Mouse (Mus musculus): ENCODE data around the gene Spa17. TPM values are rescaled to one million over a fixed set of nuclear protein-coding genes. Genes with fewer than 3 reads are reported as not detected.

Spa17 gene
- total and polyA plus RNA-seq, 2 experiments from 2014 or later: 13.8 to 14.0 TPM

DNA sequence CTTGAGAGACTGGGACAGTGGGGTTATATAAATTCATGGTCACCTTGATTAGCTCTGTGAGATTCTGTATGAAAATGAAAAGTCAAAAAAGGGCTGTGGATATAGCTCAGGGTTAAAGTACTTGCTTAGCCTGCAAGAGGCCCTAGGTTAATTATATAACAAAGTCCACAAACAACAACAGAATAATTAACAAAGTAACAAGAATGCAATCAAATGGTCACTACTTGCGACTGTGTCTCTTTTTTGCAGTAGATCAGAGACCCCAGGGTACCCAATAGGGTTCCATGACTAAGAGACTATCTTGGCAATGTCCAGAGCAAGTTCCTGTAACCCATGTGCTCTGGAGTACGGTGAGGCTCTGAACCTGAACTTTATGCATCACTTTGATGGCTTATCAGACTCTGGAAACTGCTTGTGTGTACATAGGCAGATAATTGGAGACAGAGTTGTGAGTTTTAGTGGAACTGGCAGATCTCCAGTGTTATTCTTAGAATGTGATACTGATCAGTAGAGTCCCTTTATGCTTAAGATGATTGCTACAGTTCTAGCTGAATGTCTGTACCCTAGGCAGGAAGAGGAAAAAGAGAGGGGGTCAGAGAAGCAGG lies 44.2 kb downstream of the Spa17 start:
- Histone ChIP-seq H3K9me3 (replicated peaks; ENCODE audit: control insufficient read depth, low read length) (no peaks in the 10 kb centered on the region), H3K36me3 (replicated peaks; ENCODE audit: control insufficient read depth, insufficient read depth, low read length) (no peaks in the 10 kb centered on the region), H3K4me3 (ENCODE audit: low read depth, low read length) (no peak overlapping the region), H3K27me3 (ENCODE audit: control insufficient read depth, insufficient read depth, low read length) (no peaks in the 10 kb centered on the region), H3K4me2 (ENCODE audit: low read depth, low read length) (no peak overlapping the region), H3K9ac (replicated peaks; ENCODE audit: low read depth, low read length) (no peak overlapping the region), H3K4me1 (ENCODE audit: control insufficient read depth, insufficient read depth) (peaks cover 28% of the 10 kb centered on the region), H3K27ac (ENCODE audit: low read depth) (no peak overlapping the region)
- DNase-seq (ENCODE audit: low spot score) (no peak), ATAC-seq (ENCODE audit: insufficient read depth, low read depth) (no peak)
- 63% methylated on average over 2 of the region's 2 CpGs for WGBS
- TF ChIP-seq EP300 (IDR thresholded peaks at IDR 0.05; ENCODE audit: low read depth) (no peak), CTCF (IDR thresholded peaks at IDR 0.05; ENCODE audit: low read depth) (no peak)

- Histone ChIP-seq H3K9ac (replicated peaks; ENCODE audit: low read depth, low read length) (no peak overlapping the region), H3K9me3 (replicated peaks; ENCODE audit: control insufficient read depth, low read length) (no peaks in the 10 kb centered on the region), H3K4me2 (ENCODE audit: low read depth, low read length) (peak overlapping the region; percentile 42), H3K27me3 (ENCODE audit: control insufficient read depth, insufficient read depth, low read length) (no peaks in the 10 kb centered on the region), H3K4me3 (ENCODE audit: low read depth, low read length) (no peak overlapping the region), H3K4me1 (ENCODE audit: control insufficient read depth, insufficient read depth) (peaks cover 28% of the 10 kb centered on the region), H3K36me3 (replicated peaks; ENCODE audit: control insufficient read depth, insufficient read depth, low read length) (no peaks in the 10 kb centered on the region), H3K27ac (ENCODE audit: low read depth) (peak overlapping the region; percentile 30; the same call in 1 of the 2 replicates)
- ATAC-seq (ENCODE audit: insufficient read depth, low read depth): no peak; the same call in 1 of the 2 replicates
- WGBS: 34% methylated on average over 4 of the region's 4 CpGs
- TF ChIP-seq CTCF (IDR thresholded peaks at IDR 0.05; ENCODE audit: low read depth) (no peak), EP300 (IDR thresholded peaks at IDR 0.05; ENCODE audit: low read depth) (no peak)
- DNase-seq (ENCODE audit: low spot score): no peak
Measured at GRCm38 (mm10) chr9:37568605-37569214, 44.8 kb downstream of the Spa17 start.

DNA sequence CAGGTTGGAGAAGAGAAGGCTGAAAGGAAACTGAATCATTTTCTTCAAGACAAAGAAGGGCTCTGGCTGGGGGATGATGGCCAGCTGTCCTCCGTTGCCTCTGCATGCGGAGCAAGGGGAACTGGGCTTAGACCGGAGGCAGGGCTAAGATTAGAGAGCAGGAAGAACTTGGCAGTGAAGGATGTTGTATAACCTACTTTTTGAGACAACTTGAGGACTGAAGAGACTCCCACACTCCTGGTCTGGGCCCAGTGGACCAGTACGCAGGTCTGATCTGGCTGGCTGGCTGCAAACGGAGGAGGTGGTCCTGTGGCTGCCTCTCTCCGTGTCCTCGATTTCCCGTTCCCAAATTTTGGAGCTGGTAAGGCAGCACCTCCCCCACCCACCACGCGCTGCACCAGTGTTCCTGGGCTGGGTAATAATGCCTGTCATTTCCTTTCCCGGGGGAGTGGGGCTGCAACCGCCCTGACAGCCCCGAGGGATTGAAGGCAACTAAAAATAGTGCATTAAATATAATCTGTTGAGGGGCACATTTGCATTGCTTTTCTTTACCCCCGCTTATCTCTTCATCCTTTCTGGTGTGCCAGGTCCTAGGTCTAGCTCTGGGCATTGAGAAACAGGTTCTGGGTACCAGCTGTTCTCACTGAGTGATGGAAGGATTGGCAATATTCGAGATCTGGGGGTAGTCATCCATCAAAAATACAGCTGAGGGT lies 45.5 kb downstream of the Spa17 start:
- DNase-seq (ENCODE audit: low spot score) (no peak), ATAC-seq (ENCODE audit: insufficient read depth, low read depth) (peak; percentile 24; the same call in 1 of the 2 replicates)
- 17% methylated on average over 15 of the region's 15 CpGs for WGBS
- Histone ChIP-seq H3K27ac (ENCODE audit: low read depth) (no peak overlapping the region), H3K9ac (replicated peaks; ENCODE audit: low read depth, low read length) (no peak overlapping the region), H3K9me3 (replicated peaks; ENCODE audit: control insufficient read depth, low read length) (no peaks in the 10 kb centered on the region), H3K36me3 (replicated peaks; ENCODE audit: control insufficient read depth, insufficient read depth, low read length) (no peaks in the 10 kb centered on the region), H3K27me3 (ENCODE audit: control insufficient read depth, insufficient read depth, low read length) (no peaks in the 10 kb centered on the region), H3K4me3 (ENCODE audit: low read depth, low read length) (no peak overlapping the region), H3K4me2 (ENCODE audit: low read depth, low read length) (peak overlapping the region; percentile 42), H3K4me1 (ENCODE audit: control insufficient read depth, insufficient read depth) (peaks cover 28% of the 10 kb centered on the region)
- TF ChIP-seq CTCF (IDR thresholded peaks at IDR 0.05; ENCODE audit: low read depth) (no peak), EP300 (IDR thresholded peaks at IDR 0.05; ENCODE audit: low read depth) (no peak)

DNA sequence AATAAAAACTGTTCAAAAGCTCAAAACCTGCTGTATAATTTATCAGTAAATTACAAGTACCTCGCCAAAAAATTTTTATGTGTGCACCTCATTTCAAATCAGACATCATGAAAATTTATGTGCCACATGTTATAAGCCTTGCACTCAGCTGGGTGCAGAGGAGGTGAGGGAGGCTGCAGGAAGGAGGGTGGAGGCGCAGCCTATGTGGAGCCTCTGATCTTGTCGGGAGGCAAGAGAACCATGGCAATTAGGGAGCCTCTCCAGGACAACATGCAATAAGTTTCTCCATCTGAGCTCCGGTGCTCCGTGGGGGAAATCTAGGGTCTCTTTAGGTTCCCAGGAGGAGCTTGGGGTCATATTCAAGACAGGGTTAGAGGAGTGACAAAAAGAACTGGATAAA lies 46.1 kb downstream of the Spa17 start:
- H3K27ac ChIP-seq (ENCODE audit: low read depth): no peak overlapping the region
- peaks cover 27% of the 10 kb centered on the region for H3K4me1 ChIP-seq (ENCODE audit: control insufficient read depth, insufficient read depth)
- no peak overlapping the region for H3K4me3 ChIP-seq (ENCODE audit: low read depth, low read length)
- H3K9me3 ChIP-seq (replicated peaks; ENCODE audit: control insufficient read depth, low read length): no peaks in the 10 kb centered on the region
- H3K27me3 ChIP-seq (ENCODE audit: control insufficient read depth, insufficient read depth, low read length): no peaks in the 10 kb centered on the region
- peak overlapping the region; percentile 42 for H3K4me2 ChIP-seq (ENCODE audit: low read depth, low read length)
- H3K36me3 ChIP-seq (replicated peaks; ENCODE audit: control insufficient read depth, insufficient read depth, low read length): no peaks in the 10 kb centered on the region
- TF ChIP-seq CTCF (IDR thresholded peaks at IDR 0.05; ENCODE audit: low read depth) (no peak), EP300 (IDR thresholded peaks at IDR 0.05; ENCODE audit: low read depth) (no peak)
- DNase-seq (ENCODE audit: low spot score) (no peak), ATAC-seq (ENCODE audit: insufficient read depth, low read depth) (no peak)
- 44% methylated on average over 5 of the region's 5 CpGs for WGBS
- no peak overlapping the region for H3K9ac ChIP-seq (replicated peaks; ENCODE audit: low read depth, low read length)

DNA sequence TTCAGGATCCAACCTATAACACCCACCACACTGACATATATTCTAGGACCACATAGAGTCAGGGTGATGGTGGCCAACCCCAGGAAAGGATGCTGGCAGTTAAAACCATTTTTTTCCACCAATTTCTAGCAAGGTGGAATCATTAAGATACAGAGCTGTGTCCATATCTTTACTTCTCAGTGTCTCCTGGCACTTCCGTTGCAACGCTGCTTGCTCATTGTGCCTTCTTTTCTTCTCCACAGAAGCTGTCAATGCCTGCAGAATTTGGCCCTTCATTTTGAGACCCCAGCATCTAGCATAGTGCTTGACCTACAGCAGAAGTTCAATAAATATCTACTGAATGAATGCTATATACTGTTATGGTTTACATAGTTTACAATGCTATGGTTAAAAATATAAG lies 46.5 kb downstream of the Spa17 start:
- no peak for ATAC-seq (ENCODE audit: insufficient read depth, low read depth)
- Histone ChIP-seq H3K9me3 (replicated peaks; ENCODE audit: control insufficient read depth, low read length) (no peaks in the 10 kb centered on the region), H3K27me3 (ENCODE audit: control insufficient read depth, insufficient read depth, low read length) (no peaks in the 10 kb centered on the region), H3K4me2 (ENCODE audit: low read depth, low read length) (no peak overlapping the region), H3K4me1 (ENCODE audit: control insufficient read depth, insufficient read depth) (peaks cover 22% of the 10 kb centered on the region), H3K27ac (ENCODE audit: low read depth) (no peak overlapping the region), H3K36me3 (replicated peaks; ENCODE audit: control insufficient read depth, insufficient read depth, low read length) (no peaks in the 10 kb centered on the region), H3K9ac (replicated peaks; ENCODE audit: low read depth, low read length) (no peak overlapping the region), H3K4me3 (ENCODE audit: low read depth, low read length) (no peak overlapping the region)
- WGBS: 82% methylated on average over 2 of the region's 2 CpGs
- TF ChIP-seq CTCF (IDR thresholded peaks at IDR 0.05; ENCODE audit: low read depth) (no peak), EP300 (IDR thresholded peaks at IDR 0.05; ENCODE audit: low read depth) (no peak)
- no peak for DNase-seq (ENCODE audit: low spot score)
